Mouse (Mus musculus) NIH3T3 (cell line): ENCODE measurements around the gene Mgat4d.
"Not testable (repeated sequence)": the region's sequence is repeated elsewhere in the genome, so short reads cannot be mapped to it uniquely, and the experiment has no call there.

ENCODE experiments used
- DNase-seq: peaks from one replicate; pipeline ENCODE4 v3.0.0-alpha.2; 2012; ENCODE audit warnings: low read depth

The Mgat4d gene

GRCm38 (mm10) chr8:83348263-83348662 is at the start of gene Mgat4d:
Mgat4d (plus strand) TSS chr8:83348471.
- DNase-seq: no peak

GRCm38 (mm10) chr8:83300135-83300534 is 48.1 kb upstream of the Mgat4d start:
- peak; percentile 27 for DNase-seq

GRCm38 (mm10) chr8:83304946-83305345 is 43.3 kb upstream of the Mgat4d start:
- no peak for DNase-seq

GRCm38 (mm10) chr8:83309836-83310235 is 38.4 kb upstream of the Mgat4d start:
- DNase-seq: no peak

GRCm38 (mm10) chr8:83315084-83315483 is 33.2 kb upstream of the Mgat4d start:
- not testable (repeated sequence) for DNase-seq

GRCm38 (mm10) chr8:83315691-83316090 is 32.6 kb upstream of the Mgat4d start:
- no peak for DNase-seq

DNA sequence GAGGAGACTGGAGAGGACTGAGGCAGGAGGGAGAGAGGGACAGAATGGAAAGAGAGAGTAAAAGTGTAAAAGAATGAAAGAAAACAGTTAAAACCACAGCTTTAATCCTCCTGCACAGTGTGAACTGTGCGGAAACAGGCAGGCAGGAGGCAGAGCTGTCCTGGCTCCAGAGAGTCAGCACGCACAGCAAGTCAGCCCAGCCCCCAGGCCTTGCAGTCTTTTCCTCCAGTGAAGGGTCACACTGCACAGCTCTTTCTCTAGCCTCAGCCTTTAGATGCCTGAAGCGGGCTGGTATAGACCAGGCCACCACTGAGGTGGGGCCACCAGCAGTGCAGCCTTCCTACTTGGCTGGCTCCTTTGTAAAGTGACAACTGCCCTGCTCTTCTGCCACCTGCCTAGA is 27.7 kb upstream of the Mgat4d start:
- DNase-seq: no peak

DNA sequence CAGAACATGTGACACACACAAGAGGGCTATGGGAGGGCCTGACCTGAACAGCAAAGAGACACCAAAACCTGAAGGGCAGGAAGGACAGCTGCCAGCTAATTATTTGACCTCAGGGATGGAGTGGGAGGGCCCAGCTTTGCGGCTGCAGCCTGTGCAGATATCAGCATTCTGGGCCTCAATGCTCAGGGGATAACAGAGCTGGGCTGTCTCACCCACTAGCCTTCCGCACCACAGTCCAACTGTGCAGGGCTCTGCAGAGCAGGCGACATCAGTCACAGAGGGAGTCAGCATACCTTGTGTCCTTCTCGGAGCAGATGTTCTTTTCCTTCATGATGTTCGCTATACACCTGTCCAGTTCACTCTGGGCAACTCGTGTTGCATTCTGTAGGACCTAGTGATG is 25.9 kb upstream of the Mgat4d start:
- no peak for DNase-seq

DNA sequence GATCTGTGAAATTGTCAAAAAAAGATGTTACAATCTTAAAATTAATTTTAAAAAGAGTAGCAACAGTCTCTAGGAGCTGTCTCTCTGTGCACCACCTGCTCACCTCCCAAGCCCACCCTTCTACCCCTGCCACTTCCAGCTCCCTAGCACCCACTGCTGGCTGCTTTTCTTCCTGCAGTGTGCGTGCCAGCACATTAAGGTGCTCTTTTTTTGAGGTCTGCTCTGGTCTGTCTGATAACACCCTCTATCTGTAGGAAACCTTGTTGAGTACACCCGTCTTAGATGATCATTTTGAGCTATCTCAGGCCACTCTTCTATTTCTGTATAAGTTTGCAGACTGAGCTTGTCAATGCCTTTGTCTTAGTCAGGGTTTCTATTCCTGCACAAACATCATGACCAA is 25.2 kb upstream of the Mgat4d start:
- DNase-seq: no peak

- peak; percentile 62 for DNase-seq
These were observed 20.4 kb upstream of the Mgat4d start for GRCm38 (mm10) chr8:83327889-83328288.

DNA sequence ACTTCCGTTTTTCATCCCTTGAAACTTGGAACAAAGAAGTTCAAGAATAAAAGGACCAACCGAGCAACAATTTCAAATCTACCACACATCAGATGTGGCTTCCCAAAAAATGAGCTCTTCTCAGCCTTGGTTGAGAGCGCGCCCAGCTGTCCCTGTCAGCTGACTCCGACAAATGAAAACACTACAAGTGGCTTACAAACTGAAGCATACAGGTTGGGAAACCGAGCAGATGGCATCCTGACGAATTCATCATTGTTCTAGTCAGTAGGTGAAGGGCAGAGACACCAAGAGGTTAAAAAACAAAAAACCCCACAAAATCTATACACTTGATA is 16.7 kb upstream of the Mgat4d start:
- no peak for DNase-seq

GRCm38 (mm10) chr8:83331899-83332697 is 16.2 kb upstream of the Mgat4d start, which contains the start of gene Elmod2:
Elmod2 (minus strand) TSS chr8:83332486.
- DNase-seq: peak; percentile 99

- no peak for DNase-seq
These were observed 15.4 kb upstream of the Mgat4d start for GRCm38 (mm10) chr8:83332864-83333263.

GRCm38 (mm10) chr8:83342076-83342475 is 6.2 kb upstream of the Mgat4d start:
- DNase-seq: no peak

GRCm38 (mm10) chr8:83342693-83343092 is 5.6 kb upstream of the Mgat4d start:
- DNase-seq: peak; percentile 73

- DNase-seq: no peak
These were observed 3.0 kb downstream of the Mgat4d start for GRCm38 (mm10) chr8:83351315-83351714.

- DNase-seq: peak; percentile 37
These were observed 15.0 kb downstream of the Mgat4d start for GRCm38 (mm10) chr8:83363156-83363769.

DNA sequence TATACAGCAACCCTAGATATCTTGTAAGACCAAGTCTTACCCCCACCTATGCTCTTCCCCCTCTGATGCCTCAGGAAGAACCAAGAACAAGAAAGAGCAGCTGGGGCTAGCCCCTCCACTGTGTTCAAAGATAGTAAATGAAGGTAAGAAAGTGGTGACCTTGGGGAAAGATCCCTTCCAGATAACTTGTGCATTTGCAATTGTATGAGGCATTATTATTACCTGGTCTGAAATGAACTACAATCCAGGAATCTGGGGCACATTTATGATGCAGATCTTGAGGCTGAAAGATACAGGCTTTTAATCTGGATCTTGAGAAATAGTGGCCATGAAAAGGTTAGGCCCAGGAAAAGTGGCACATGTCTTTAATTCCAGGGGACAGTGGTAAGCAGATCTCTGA is 29.0 kb downstream of the Mgat4d start:
- no peak for DNase-seq

DNA sequence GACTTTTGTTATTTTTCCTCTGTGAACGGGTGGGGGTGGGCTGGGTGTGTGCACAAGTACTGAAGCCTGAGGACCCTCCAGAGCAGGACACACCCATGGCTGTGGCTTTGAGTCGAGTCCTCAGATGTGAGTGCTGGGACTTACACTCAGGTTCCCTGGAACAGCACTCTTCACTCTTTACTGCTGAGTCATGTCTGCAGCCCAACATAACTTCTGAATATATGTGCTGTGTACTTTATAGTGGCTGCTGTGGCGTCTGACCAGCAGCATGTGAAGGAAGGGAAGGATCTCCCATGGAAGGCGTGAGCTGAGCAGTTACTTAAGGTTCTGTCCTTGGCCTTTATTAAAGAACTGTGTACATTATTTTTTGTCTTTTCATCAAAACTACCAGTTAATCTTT is 31.9 kb downstream of the Mgat4d start:
- DNase-seq: peak; percentile 37

- no peak for DNase-seq
These were observed 32.7 kb downstream of the Mgat4d start for GRCm38 (mm10) chr8:83381016-83381415.

DNA sequence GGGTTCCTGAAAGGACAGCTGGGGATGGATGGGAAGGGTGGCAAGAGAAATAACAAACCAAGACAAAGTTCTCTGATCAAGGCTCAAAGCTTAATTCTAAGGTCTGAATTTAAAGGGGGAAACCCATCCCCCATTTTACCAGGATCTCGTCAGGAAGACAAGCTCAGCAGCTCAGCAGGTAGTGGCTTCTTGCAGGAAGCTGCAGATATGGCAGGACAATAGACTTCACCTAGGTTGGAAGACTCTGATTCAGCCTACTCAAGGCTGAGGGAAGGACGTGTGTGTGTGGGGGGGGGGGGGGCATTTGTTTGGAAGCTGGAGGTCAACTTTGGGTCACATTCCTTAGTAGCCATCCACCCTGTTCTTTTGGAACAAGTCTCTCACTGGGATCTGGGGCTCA is 34.6 kb downstream of the Mgat4d start:
- DNase-seq: no peak

DNA sequence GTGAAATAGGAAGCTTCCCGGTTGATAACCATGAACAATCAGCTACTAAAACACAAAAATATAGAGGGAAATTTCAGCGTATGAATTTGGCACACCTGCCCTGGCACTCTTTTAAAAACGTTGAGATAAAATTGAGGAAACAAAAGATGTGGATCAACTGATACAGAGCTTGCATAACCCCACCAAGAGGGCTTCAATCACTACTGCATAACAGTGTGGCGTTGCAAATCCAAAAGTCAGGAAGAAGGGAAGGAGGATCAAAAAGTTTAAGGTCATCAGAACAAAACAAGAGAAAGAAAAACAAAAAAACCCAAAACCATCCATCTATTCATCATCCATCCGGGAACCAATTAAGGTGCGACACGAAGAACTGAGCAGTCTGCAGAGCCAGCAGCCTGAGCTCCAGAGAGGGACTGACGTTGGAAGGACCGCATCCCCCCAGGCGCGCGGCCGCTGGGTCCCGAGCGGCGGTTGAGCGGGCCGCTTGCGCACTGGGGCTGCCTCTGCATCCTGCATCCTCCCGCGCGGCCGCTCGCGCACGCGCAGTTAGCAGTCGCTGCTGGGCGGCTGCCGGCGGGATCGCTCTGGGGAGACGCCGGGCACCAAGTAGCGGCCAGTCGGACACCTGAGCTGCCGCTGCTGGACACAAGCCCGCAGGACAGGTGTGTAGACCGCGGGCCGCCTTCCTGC is 41.2 kb downstream of the Mgat4d start, which contains the start of gene Clgn:
Gene Clgn, plus strand, starts transcription at position 552 of the 690 bp plus-strand sequence.
- no peak for DNase-seq
